Mouse (Mus musculus): ENCODE measurements around the gene Trp53rkb.

- no peak for TF ChIP-seq EP300 (IDR thresholded peaks at IDR 0.05; ENCODE audit: low read depth)
- TF ChIP-seq CTCF (IDR thresholded peaks at IDR 0.05; ENCODE audit: low read depth): no peak
These were observed 32.7 kb downstream of the Trp53rkb start for GRCm38 (mm10) chr2:166824998-166825397.
